Mouse (Mus musculus): Measurements from ENCODE around the gene Rars2.

GRCm38 (mm10) chr4:34582476-34582875 is 32.3 kb upstream of the Rars2 start:
- TF ChIP-seq ZC3H11A (IDR thresholded peaks at IDR 0.05; ENCODE audit: low read depth, low read length) (no peak), CTCF (IDR thresholded peaks at IDR 0.05 in 2 of 3, conservative IDR thresholded peaks at IDR 0.05 in 1 of 3; ENCODE audit: control insufficient read depth in 1 of 3, insufficient read depth in 1 of 3, low read depth in 2 of 3, low read length in 3 of 3, poor library complexity in 1 of 3, severe bottlenecking in 1 of 3) (no peak), POLR2A (IDR thresholded peaks at IDR 0.05; ENCODE audit: control insufficient read depth in 1 of 2, insufficient read depth in 1 of 2, low read depth in 1 of 2, low read length in 2 of 2, poor library complexity in 1 of 2) (no peak), EP300 (IDR thresholded peaks at IDR 0.05; ENCODE audit: low read depth in 1 of 2, low read length in 2 of 2) (no peak), POLR2AphosphoS2 (IDR thresholded peaks at IDR 0.05; ENCODE audit: low read length) (no peak), BHLHE40 (IDR thresholded peaks at IDR 0.05; ENCODE audit: borderline replicate concordance, low read depth, low read length) (no peak), HCFC1 (IDR thresholded peaks at IDR 0.05; ENCODE audit: low read depth, low read length) (no peak), ELF1 (IDR thresholded peaks at IDR 0.05; ENCODE audit: low read depth, low read length) (no peak)

Data from MEL (cell line).